Comparison of ENCODE assay signal across 24 mouse cellular contexts in the genomic region with DNA sequence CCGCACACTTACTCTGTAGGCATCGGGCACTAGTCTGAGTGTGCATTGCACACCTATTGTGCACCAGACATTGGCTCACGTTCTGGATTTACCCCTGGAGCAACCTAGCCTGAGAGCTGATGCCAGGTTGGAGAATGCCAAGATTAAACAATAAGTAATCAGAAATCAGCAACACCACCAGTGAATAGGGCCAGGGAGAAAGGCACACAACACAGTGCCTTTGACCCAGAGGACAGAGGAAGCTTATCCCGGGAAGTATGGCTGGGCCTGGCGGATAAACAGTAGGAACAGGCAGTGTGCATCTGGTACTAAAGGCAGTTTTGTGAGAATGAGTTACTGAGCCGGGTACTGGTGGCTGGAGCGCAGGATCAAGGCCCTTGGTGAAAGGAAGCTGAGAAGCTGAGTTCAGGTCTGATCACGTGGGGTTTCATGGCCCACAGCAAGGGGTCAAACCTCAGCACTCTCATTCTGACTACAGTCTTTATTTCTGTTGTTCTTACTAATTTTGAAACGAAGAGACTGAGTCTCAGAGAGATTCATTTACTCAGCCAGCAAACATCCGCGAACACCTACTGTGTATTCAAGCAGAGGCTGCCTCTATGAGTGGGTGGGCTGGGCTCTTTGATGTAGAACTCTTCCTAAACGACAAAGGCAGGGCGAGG.
"Had no signal": no experiment of that assay in that cellular context is flagged by ENCODE, and none has a peak within 500 bp of the region (broad histone marks: within the 10 kb centered on the region; RNA-seq: fewer than 3 reads in every experiment).

No protein-coding gene starts in this region.

- H3K36me3 ChIP-seq: kidney, embryonic 15.5 days; limb, embryonic 10.5 days; limb, embryonic 13.5 days; liver, embryonic 12.5 days; liver, embryonic 15.5 days; lung, embryonic 15.5 days; midbrain, embryonic 10.5 days; midbrain, embryonic 13.5 days; neural tube, embryonic 13.5 days; stomach, embryonic 15.5 days had no signal

- H3K27ac ChIP-seq: kidney, embryonic 15.5 days; layer of hippocampus, adult 2 months; limb, embryonic 10.5 days; limb, embryonic 13.5 days; liver, embryonic 12.5 days; liver, embryonic 15.5 days; lung, embryonic 15.5 days; midbrain, embryonic 10.5 days; midbrain, embryonic 13.5 days; neural tube, embryonic 13.5 days; stomach, embryonic 15.5 days had no signal

- H3K4me3 ChIP-seq: kidney, embryonic 15.5 days; layer of hippocampus, adult 2 months; limb, embryonic 10.5 days; limb, embryonic 13.5 days; liver, embryonic 12.5 days; liver, embryonic 15.5 days; lung, embryonic 15.5 days; megakaryocyte, embryonic 14.5 days; midbrain, embryonic 10.5 days; midbrain, embryonic 13.5 days; myocyte; neural tube, embryonic 13.5 days; stomach, embryonic 15.5 days had no signal

- H3K4me1 ChIP-seq: liver, embryonic 12.5 days; liver, embryonic 15.5 days; lung, embryonic 15.5 days; megakaryocyte, embryonic 14.5 days; stomach, embryonic 15.5 days had no signal

- H3K27me3 ChIP-seq: liver, embryonic 12.5 days; liver, embryonic 15.5 days; neural tube, embryonic 13.5 days; stomach, embryonic 15.5 days had no signal

- DNase-seq: kidney, postnatal 10 days; kidney, postnatal 4 days; layer of hippocampus, adult 9-11 months; liver; lung, adult 18-20 months; lung, postnatal 10 days; lung, postnatal 36 days; right cerebral cortex, postnatal 25 days; spleen, adult 18-20 months; thymus, postnatal 25 days had no signal

- H3K4me2 ChIP-seq: kidney, embryonic 15.5 days; limb, embryonic 13.5 days; liver, embryonic 12.5 days; liver, embryonic 15.5 days; lung, embryonic 15.5 days; midbrain, embryonic 13.5 days; neural tube, embryonic 13.5 days; stomach, embryonic 15.5 days had no signal

- H3K9ac ChIP-seq: kidney, embryonic 15.5 days; limb, embryonic 13.5 days; liver, embryonic 12.5 days; liver, embryonic 15.5 days; lung, embryonic 15.5 days; midbrain, embryonic 13.5 days; neural tube, embryonic 13.5 days; stomach, embryonic 15.5 days had no signal

- ATAC-seq: liver, embryonic 12.5 days; midbrain, embryonic 13.5 days; midbrain, embryonic 16.5 days had no signal

- H3K9me3 ChIP-seq: kidney, embryonic 15.5 days; limb, embryonic 10.5 days; limb, embryonic 13.5 days; liver, embryonic 12.5 days; liver, embryonic 15.5 days; lung, embryonic 15.5 days; megakaryocyte, embryonic 14.5 days; midbrain, embryonic 10.5 days; midbrain, embryonic 13.5 days; neural tube, embryonic 13.5 days; stomach, embryonic 15.5 days had no signal
